Mouse (Mus musculus) embryonic fibroblast, embryonic 13.5 days (primary cell): ENCODE measurements around the gene Ablim1.

ENCODE experiments used
- CTCF ChIP-seq: IDR thresholded peaks from 2 replicates; pipeline ENCODE4 v1.5.1; 2011; ENCODE audit warnings: mild to moderate bottlenecking, control low read depth, low read length, moderate library complexity, borderline replicate concordance; ENCODE audit not compliant: insufficient read depth
- POLR2A ChIP-seq: IDR thresholded peaks from 2 replicates; pipeline ENCODE4 v1.6.1; 2011; ENCODE audit warnings: low read depth, mild to moderate bottlenecking, control low read depth, low read length, moderate library complexity

DNA sequence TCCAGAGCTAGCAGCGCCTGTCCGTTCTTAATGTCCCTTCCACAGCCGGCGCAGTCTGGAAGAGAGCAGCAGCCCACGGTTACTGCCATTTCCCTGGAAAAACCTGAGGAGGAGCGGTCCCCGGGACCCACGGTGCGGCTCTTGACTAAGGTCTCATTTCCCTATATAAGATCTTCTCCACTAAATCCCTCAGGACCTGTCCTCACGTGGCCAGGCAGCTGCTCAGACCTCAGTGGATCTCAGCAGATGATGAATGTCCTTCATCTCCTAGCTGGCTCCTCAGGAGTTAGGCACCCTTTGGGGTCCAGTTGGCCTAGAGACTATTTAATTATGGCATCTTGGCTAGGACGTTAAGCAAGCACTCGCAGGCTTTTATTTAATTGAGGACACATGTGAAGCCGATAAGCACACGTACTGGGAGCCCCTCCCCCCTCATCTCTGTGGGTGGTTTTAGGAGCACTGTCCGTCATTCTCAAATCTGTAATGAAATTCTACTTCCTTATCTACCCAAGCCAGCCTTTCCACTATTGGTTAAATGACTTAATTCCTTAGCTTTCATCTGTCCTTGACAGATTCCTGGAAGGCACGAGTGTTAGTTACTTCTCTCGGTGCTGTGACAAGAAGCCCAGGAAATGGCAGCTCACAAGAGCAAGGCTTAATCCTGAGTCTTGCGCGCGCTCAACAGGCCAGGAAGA is 179.9 kb downstream of the Ablim1 start:
- no peak for TF ChIP-seq CTCF
- no peak for TF ChIP-seq POLR2A
